Mouse (Mus musculus) heart, postnatal 36 days (tissue): ENCODE measurements around the gene Slc25a16. TPM values are rescaled to one million over a fixed set of nuclear protein-coding genes. Genes with fewer than 3 reads are reported as not detected.
"Not testable (repeated sequence)": the region's sequence is repeated elsewhere in the genome, so short reads cannot be mapped to it uniquely, and the experiment has no call there.

Experiments used
- DNase-seq, 2 experiments: peaks; one replicate each; pipeline ENCODE4 v3.0.0; 2021 to 2022
- intact Hi-C: fragments of 180-260 bp; cut with DNase I; formaldehyde crosslinking; loops from one replicate; pipeline ENCODE4 v1.15.1; 2025
- total RNA-seq, 2 experiments: library from RNA; stranded (reverse); gene quantifications; 2 replicates each; pipeline ENCODE4 v1.2.3; 2021

Slc25a16 gene
- total RNA-seq, 2 experiments from 2014 or later: 22.6 to 26.9 TPM

DNA sequence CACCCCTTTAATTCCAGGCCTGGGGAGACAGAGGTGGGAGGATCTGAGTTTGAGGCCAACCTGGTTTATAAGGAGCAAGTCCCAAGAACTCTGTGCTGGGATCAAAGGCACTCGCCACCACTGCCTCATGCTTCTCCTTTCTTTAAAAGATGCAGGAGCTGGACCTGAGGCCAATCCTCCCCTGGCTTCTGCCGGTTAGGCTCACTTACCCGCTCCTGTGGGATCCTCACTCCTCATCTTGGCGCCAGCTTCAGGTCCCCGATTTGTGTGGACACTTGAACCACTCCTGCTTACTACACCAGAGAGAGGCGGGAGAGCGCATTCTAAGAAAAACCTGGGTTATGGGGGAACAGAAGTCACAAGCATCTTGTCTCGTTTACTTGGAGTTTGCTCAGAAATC lies 18.6 kb upstream of the Slc25a16 start:
- intact Hi-C loops: no loop called here
- DNase-seq: no peak

DNA sequence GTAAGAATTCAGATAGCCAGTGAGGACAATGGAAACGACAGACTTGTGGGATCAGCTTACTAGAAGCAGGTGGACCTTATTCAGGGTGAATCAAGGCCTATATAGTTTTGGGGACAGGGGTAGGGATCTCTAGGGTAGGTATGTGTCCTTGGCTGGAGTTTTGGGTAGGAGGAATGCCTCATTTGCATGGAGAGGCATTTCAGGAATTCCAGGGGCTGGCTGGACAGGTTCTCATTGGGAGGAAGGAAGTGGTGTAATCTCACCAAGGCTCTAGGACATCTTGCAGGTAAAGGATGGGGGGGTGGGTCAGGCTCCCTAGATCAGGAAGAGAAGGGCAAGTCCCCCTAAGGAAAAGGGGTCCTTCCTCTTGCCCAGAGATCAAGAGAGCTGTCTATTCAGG lies 17.6 kb upstream of the Slc25a16 start:
- intact Hi-C loops: no loop called here
- DNase-seq: no peak

DNA sequence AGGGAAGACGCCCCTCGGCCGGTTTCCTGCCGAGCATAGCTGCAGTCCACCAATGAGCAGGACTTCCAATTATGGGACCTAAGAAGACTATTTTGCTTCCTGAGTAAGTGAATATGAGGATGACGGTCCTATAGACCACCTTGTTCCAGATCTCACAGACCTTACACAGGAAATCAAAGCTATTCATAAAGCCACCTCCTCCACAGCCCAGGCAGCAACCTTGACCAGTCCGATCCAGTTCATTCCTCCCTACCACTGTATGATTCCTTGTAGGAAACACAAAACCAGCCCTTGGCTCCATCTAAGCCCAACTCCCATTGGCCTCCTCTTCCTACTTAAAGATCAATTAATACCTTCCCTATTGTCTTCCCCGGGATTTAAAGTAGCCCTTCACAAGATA lies 14.1 kb upstream of the Slc25a16 start:
- intact Hi-C loops: no loop called here
- DNase-seq: no peak

DNA sequence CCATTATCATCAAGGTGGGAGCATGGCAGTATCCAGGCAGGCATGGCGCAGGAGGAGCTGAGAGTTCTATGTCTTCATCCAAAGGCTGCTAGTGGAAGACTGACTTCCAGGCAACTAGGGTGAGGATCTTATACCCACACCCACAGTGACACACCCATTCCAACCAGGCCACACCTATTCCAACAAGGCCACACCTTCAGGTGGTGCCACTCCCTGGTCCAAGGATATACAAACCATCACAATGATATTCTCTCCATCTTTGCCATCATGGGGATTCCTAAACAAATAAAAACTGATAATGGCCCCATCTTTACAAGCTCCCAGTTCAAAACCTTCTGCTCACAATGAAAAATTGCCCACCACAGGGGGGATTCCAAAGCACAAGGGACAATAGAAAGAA lies 11.5 kb upstream of the Slc25a16 start, which contains the start of gene Tet1:
Gene Tet1, minus strand, starts transcription at position 101 of the 400 bp plus-strand sequence.
- DNase-seq, intact Hi-C loops: not testable (repeated sequence)

DNA sequence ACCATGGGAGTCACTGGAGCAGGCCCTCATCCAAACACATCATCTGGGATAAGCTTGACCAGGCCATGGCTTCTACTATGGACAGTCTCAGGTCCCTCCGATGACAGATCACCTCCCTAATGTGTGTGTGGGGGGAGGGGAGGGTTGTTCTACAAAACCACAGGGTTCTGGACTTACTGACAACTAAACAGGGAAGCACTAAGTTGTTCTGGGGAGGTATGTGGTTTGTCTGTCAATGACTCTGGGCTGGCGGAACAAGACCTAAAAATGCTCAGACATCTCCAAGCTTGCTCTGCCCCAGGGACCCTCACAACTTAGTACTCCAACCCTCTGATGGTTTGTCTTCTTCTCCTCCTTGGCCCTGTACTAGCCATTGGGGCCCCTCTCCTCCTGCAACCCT lies 9.3 kb upstream of the Slc25a16 start:
- intact Hi-C loops: no loop called here
- DNase-seq: no peak

DNA sequence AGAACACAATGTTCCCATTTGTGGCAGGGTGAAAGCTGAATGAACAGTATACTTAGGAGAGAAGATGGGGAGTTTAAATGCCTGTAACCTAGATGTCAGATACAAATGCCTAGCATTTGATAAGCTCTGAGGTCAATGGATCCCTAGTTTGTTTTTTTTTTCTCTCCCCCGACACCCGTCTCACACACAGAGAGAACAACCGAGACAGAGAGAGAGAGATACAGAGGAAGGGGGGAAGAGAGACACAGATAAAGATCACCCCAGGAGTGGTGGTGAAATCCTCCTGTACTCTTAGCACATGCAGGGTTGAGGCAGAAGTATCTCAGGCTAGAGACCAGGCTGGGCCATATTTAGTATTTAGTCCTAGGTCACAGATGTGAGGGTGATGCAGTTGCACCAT lies 1.4 kb upstream of the Slc25a16 start:
- intact Hi-C loops: loop anchor here (5.0 kb wide), 1 partner anchor 52 kb away; no protein-coding TSS in a partner anchor
- no peak for DNase-seq

DNA sequence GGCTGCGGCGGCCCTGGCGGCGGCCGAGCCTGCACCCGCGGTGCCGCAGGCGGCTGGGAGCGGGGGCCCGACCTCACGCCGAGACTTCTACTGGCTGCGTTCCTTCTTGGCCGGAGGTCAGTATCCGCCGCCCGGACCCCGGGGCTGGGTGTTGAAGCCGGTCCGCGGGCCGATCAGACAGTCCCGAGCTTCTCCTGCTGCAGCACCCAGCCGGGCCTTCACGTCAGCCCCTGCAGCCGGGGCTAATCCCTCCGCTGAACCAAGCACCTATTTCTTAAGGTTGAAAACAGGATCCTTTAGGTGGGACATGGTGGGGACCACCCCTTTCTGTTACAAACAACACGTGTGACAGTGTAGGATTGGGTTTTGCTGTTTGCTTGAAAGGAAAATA lies 328 bp downstream of the Slc25a16 start:
- intact Hi-C loops: loop anchor here (2.0 to 5.0 kb wide), 2 partner anchors 26 to 128 kb away; partner anchors contain the start of genes Ccar1 and Dna2
- DNase-seq: no peak

DNA sequence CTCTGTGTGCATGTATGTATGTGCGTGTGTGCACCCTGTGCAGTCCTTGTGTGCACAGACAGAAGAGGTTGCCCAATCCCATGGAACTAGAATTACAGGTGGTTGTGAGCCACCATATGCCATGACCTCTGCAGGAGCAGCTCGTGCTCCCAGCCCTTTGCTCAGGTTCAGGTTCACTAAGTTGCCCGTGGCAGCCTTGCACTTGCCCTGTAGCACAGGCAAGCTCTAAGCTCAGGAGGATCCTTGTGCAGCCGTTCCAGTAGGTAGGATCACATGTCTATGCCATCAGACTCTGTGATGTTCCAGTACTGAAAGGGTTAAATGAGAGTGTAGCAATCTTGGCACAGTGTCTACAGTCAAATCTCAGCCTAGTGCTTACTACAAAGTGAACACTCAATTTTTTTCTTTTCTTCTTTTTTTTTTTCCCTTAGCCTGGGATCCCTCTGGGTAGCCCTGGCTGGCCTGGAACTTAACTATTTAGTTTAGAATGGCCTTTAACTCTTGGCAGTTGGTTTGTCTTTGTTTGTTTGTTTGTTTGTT lies 3.7 kb downstream of the Slc25a16 start:
- intact Hi-C loops: loop anchor here (5.0 kb wide), 1 partner anchor 132 kb away; the partner anchor contains the start of gene Ccar1
- DNase-seq: no peak

DNA sequence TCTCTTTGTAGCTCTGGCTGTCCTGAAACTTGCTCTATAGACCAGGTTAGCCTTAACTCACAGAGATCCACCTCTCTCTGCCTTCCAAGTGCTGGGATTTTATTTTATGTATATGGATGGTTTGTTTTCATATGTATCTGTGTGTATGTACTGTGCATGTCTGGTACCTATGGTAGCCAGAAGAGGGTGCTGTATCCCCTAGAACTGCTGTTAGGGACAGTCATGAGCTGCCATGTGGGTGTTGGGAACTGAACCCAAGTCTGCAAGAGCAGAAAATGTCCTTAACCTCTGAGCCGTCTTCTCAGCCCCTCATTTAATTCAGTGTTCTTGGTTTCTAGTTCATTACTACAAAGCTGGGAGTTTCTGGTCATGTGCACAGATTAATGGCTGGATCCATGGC lies 11.9 kb downstream of the Slc25a16 start:
- DNase-seq: no peak
- intact Hi-C loops: no loop called here

DNA sequence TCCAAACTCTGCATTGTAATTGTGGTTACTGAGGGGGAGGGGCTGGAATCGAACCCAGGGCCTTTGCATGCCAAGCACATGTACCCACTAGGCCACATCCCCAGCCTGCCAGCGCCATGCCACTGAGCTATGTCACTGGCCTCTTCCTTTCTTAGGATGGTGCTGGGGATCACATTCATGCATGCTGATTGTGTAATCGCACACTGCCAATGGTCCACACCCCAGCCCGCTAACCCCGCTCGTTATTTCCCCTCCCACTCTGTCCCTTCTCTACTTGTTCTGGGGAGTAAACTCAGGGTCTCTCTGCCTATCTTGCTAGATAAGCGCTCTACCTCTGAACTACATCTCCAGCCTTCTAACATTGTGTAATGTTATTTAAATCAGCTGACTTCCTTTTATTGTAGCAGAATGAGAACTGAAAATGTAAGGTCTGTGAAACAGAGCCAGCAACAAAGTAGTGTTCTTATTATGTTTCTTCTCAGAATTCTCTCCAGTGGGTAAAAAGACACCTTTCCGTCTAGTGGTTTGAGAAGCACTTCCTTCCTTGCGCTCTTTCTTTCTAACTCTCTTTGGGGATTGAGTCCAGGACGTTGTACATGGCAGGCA lies 24.6 kb downstream of the Slc25a16 start:
- DNase-seq: no peak
- intact Hi-C loops: no loop called here

DNA sequence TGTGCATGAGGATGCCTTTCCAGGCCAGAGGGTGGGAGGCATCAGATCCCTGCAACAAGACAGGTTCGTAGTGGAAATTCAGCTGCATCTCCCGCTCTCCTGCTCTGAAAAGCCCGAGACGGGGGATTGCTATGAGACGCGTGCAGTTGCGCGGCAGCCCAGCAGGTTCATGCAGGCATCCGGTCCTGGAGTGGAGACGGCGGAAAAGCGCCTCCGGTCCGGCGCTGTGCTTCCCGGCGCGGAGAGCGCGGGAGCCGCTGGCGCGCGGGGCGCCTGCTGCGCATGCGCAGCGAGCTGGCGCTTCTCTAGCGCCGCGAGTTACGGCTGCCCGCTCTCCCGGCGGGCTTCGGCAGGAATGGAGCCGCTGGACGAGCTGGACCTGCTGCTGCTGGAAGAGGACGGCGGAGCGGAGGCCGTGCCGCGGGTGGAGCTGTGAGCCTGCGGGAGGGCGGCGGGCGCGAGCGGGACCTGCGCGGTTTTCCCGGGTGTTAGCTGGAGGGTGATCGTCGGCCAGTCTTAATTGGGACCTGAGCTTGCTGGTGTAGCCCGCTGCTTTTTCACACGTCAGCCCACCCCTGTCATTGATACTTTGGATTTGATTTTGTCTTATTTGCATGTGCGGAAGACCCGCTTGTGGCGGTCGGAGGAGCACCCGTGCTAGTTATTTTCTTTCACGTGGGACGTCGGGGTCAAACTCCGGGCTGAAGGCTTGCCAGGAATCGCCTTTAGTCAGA lies 26.5 kb downstream of the Slc25a16 start, which contains the start of gene Dna2:
Gene Dna2, plus strand, starts transcription at position 289 of the 734 bp plus-strand sequence.
- intact Hi-C loops: loop anchor here (2.0 kb wide), 1 partner anchor 26 kb away; the partner anchor contains the start of gene Slc25a16
- peak; percentile 73 to 83 for DNase-seq

DNA sequence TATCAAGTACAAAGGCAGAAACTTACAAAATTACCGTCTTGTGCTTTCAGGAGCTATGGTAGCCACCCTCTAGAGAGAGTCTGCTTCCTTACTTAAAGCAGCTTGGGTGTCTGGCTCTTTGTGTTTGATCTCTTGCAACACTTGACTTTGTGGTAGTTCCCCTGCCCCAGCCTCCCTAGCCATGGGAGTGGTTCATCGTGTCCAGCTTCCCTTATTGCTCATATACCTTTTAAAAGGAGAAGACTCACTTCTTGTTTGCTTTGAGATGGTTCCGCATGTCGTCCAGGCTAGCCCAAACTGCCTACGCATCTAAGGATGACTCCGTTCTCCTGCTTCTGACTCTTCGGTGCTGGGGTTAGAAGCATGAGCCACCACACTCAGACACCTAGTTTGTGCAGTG lies 28.1 kb downstream of the Slc25a16 start:
- DNase-seq: no peak
- intact Hi-C loops: no loop called here

DNA sequence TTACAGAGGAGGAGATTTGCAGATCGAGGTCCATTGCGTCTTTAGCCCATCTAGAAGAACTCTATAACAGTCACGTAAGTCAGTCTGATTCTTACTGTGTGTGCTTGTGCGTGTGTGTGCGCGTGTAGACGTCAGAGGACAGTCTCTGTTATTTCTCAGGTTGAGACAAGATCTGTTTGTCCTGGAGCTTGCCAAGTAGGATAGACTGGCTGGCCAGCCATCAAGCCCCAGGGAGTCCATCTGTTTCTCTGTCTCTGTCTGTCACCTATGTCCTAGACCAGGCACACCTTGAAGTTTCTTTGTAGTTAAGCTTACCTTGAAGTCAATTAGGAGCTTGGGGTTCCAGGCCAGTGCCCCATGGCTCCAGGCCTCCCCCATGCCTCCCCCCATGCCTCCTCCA lies 43.5 kb downstream of the Slc25a16 start:
- intact Hi-C loops: no loop called here
- no peak for DNase-seq

DNA sequence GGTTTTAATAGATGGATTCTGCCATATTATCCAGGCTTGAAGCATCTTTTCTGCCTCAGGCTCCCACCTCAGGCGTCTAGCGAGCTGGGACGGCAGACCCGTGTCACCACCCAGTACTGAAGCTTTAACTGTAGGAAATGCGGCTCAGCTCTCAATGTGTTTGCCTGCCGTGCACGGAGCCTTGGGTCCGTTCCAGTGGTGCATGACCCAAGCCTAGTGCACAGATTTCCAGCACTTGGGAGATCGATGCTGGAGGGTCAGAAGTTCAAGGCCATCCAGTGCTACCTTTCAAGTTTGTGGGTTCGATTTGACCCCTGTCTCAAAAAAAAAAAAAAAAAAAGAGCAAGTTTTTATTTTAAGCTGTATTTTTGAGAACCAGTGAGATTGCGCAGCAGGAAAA lies 45.4 kb downstream of the Slc25a16 start:
- no peak for DNase-seq
- intact Hi-C loops: no loop called here

DNA sequence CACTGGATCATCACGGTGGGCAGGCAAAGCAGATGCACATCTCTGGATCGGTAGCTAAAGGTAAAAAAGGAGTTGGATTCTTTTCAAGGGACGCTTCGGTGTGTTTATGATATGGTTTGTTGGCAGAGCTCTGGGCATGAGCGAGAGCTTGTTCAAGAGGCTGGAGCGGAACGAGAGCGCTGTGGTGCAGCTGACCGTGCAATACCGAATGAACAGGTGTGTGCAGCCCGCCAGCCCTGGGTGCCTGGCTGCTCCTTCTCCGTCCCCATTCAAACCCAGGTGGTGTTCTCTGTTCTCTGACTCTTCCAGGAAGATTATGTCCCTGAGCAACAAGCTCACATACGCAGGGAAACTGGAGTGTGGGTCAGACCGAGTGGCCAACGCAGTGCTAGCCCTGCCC lies 45.9 kb downstream of the Slc25a16 start:
- intact Hi-C loops: no loop called here
- DNase-seq: no peak

DNA sequence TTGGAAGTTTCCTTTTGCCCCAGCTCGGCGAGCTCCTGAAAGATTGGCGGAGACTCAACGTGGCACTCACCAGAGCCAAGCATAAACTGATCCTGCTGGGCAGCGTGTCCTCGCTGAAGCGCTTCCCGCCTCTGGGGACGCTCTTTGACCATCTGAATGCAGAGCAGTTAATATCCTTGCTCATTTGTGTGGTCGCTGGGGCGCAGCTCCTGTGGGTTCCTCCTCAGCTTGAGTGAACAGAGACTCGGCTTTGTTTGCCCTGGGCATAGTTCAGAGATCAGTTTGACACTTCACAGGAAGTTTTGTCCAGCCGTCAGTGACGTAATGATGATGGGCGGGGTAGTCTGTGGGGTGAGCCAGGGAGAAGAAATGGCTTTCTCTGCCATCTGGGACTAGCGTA lies 51.4 kb downstream of the Slc25a16 start:
- DNase-seq: no peak

DNA sequence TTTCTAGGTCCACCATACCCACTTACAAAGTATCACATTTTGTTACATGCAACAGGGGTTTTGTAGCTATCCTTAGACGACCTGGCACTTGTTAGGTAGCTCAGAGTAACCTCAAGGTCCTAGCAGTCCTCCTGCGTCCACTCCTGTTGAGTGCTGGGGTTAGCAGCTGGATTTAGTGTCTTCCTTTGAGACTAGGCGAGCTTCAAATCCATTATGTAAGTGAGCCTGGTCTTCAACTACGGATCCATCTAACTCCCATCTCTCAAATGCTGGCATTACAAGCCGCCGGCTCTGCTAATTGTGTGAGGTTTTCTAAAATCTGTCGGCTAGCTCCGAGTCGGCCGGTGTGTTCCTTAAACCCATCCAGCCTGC lies 59.2 kb downstream of the Slc25a16 start:
- no peak for DNase-seq
- intact Hi-C loops: loop anchor here (2.0 kb wide), 2 partner anchors 43 to 87 kb away; no protein-coding TSS in a partner anchor

More for the DNA sequence above, 51.4 kb downstream of the Slc25a16 start:
- intact Hi-C loops: no loop called here

DNA sequence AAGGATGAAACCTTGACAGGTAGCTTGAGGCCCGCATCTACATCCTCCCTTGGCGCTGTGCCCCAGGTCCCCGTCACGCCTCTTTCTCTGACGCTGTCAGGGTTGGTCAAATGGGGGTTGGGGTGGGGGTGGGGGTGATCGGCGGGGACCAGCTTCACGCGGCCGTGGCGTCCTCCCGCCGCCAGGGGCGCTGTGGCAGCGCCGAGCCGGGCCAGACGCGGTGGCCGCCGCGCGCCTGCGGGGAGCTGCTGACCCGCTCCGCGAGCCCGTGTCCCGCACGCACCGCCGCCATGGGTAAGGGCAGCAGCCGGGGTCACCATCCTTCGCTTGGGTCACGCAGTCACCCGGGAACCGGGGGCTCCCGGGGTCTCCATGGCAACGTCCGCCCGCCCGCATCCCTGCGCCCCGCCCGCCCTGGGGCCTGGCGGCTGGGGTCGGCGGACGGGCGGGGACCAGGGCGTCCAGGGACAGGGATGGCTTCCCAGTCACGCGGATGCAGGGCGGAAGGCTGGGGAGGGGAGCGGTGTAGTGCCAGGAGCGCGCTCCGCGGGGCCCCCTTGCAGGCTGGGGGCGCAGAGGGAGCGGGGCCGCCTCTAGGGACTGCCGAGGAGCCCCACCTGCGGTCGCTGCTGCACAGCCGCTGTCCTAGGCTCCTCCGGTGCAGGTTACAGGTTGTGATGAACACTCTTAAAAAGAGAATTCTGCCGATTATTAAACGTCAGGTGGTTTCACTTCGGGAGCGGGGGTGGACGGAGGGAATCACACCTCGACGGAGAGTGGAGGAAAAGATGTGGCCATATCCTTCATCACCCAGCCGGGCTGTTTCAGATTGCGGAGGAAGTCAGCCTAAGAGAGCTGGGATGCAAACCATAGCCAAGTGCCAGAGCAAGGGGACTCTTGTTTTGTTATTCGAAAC lies 59.9 kb downstream of the Slc25a16 start, which contains the start of gene Rufy2:
Gene Rufy2, plus strand, starts transcription at position 185 of the 916 bp plus-strand sequence.
- intact Hi-C loops: loop anchor here (2.0 kb wide), 1 partner anchor 43 kb away; no protein-coding TSS in a partner anchor
- DNase-seq: peak; percentile 88

DNA sequence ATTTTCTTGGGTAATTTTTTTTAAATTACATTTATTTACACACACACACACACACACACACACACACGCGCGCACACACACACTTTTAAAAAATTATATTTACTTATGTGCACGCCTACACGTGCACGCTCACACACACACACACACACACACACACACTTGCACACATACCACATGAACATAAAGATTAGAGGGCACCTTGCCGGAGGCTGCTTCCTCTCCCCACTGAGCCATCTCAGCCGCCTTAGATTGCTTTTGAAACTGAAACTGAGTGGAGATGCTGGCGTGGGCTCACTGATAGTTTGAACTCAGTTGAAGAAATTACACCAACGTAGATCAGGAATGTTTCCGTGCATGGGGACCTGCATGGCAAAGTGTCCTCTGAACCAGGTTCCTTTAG lies 63.6 kb downstream of the Slc25a16 start:
- intact Hi-C loops: no loop called here

DNA sequence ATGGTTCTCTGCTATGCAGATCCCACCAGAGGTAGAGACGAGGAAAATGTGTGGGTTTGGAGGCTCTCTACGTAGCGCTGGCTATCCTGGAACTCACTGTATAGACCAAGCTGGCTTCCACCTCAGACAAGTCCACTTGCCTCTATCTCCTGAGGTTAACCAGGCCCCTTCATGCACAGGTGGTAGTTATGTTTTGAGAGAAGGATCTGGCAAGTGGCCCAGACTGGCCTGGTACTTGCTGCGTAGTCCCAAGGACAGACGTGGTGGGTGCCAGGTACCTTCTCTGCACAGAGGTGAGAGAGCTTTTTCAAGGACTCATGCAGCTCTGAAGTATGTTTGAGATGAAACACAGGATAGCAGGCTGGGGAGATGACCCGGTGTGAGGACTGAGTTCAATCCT lies 64.1 kb downstream of the Slc25a16 start:
- intact Hi-C loops: no loop called here
- peak in 1 of 2 experiments; percentile 10 for DNase-seq

More for the DNA sequence above, 63.6 kb downstream of the Slc25a16 start:
- DNase-seq: no peak
